Mouse (Mus musculus) c-Kit-negative CD71-positive TER-119-positive erythroid progenitor cells, embryonic 14.5 days (primary cell): ENCODE measurements around the gene Dnajc15.
"Not testable (repeated sequence)": the region's sequence is repeated elsewhere in the genome, so short reads cannot be mapped to it uniquely, and the experiment has no call there.

Experiments
- DNase-seq: peaks from one replicate; pipeline ENCODE4 v3.0.0-alpha.2; 2013; ENCODE audit warnings: low read depth, low spot score

Gene Dnajc15

GRCm38 (mm10) chr14:77874304-77875241 lies at the start of gene Dnajc15:
TSS of gene Dnajc15 (minus strand) at chr14:77875125.
- peak; percentile 54 for DNase-seq

GRCm38 (mm10) chr14:77923076-77923865 lies 48.3 kb upstream of the Dnajc15 start:
- DNase-seq: no peak

GRCm38 (mm10) chr14:77921641-77922040 lies 46.7 kb upstream of the Dnajc15 start:
- DNase-seq: no peak

GRCm38 (mm10) chr14:77915776-77916175 lies 40.9 kb upstream of the Dnajc15 start:
- DNase-seq: no peak

- DNase-seq: no peak
Observed at GRCm38 (mm10) chr14:77906586-77906985, 31.7 kb upstream of the Dnajc15 start.

- no peak for DNase-seq
Observed at GRCm38 (mm10) chr14:77905466-77905865, 30.5 kb upstream of the Dnajc15 start.

- no peak for DNase-seq
Observed at GRCm38 (mm10) chr14:77904171-77904762, 29.3 kb upstream of the Dnajc15 start, which contains the start of gene Epsti1. TSS of gene Epsti1 (plus strand) at chr14:77904239.

GRCm38 (mm10) chr14:77902541-77902940 lies 27.6 kb upstream of the Dnajc15 start:
- DNase-seq: no peak

- no peak for DNase-seq
Observed at GRCm38 (mm10) chr14:77895951-77896350, 21.0 kb upstream of the Dnajc15 start.

- DNase-seq: no peak
Observed at GRCm38 (mm10) chr14:77889911-77890310, 15.0 kb upstream of the Dnajc15 start.

- DNase-seq: no peak
Observed at GRCm38 (mm10) chr14:77886941-77887340, 12.0 kb upstream of the Dnajc15 start.

- DNase-seq: no peak
Observed at GRCm38 (mm10) chr14:77886376-77886775, 11.5 kb upstream of the Dnajc15 start.

- no peak for DNase-seq
Observed at GRCm38 (mm10) chr14:77882669-77883068, 7.7 kb upstream of the Dnajc15 start.

- no peak for DNase-seq
Observed at GRCm38 (mm10) chr14:77881998-77882397, 7.1 kb upstream of the Dnajc15 start.

GRCm38 (mm10) chr14:77877876-77878275 lies 3.0 kb upstream of the Dnajc15 start:
- DNase-seq: not testable (repeated sequence)

- DNase-seq: no peak
Observed at GRCm38 (mm10) chr14:77876199-77876598, 1.3 kb upstream of the Dnajc15 start.

- DNase-seq: no peak
Observed at GRCm38 (mm10) chr14:77871380-77871975, 3.4 kb downstream of the Dnajc15 start.

GRCm38 (mm10) chr14:77870926-77871325 lies 4.0 kb downstream of the Dnajc15 start:
- no peak for DNase-seq

- no peak for DNase-seq
Observed at GRCm38 (mm10) chr14:77867601-77868000, 7.3 kb downstream of the Dnajc15 start.

- DNase-seq: no peak
Observed at GRCm38 (mm10) chr14:77864510-77864909, 10.4 kb downstream of the Dnajc15 start.

- DNase-seq: no peak
Observed at GRCm38 (mm10) chr14:77864051-77864450, 10.9 kb downstream of the Dnajc15 start.
